Mouse (Mus musculus) brain, embryonic 14.5 days (tissue): ENCODE measurements around the gene Pkd1l2. TPM values are rescaled to one million over a fixed set of nuclear protein-coding genes. Genes with fewer than 3 reads are reported as not detected.

Experiments
- DNase-seq: peaks from one replicate; pipeline ENCODE4 v3.0.0-alpha.2; 2011; ENCODE audit warnings: low read depth
- CTCF ChIP-seq: fragments of 200-500 bp; IDR thresholded peaks from 2 replicates; pipeline ENCODE4 v1.5.1; 2012; ENCODE audit warnings: inconsistent platforms, mild to moderate bottlenecking, moderate library complexity, borderline replicate concordance; ENCODE audit not compliant: insufficient read depth, insufficient read length; ENCODE audit errors: extremely low read depth
- POLR2A ChIP-seq: fragments of 200-500 bp; IDR thresholded peaks from 2 replicates; pipeline ENCODE4 v1.6.1; 2012; ENCODE audit warnings: mild to moderate bottlenecking, inconsistent platforms, borderline replicate concordance; ENCODE audit not compliant: poor library complexity, insufficient read depth, insufficient read length, severe bottlenecking; ENCODE audit errors: extremely low read depth
- polyA plus RNA-seq: library from polyadenylated mRNA; depleted of rRNA; stranded (reverse); fragments of >200 nt; gene quantifications from 2 replicates; pipeline ENCODE4 v1.2.3, GENCODE M21; 2012

The Pkd1l2 gene
- polyA plus RNA-seq, 1 experiment = 0.01 TPM

DNA sequence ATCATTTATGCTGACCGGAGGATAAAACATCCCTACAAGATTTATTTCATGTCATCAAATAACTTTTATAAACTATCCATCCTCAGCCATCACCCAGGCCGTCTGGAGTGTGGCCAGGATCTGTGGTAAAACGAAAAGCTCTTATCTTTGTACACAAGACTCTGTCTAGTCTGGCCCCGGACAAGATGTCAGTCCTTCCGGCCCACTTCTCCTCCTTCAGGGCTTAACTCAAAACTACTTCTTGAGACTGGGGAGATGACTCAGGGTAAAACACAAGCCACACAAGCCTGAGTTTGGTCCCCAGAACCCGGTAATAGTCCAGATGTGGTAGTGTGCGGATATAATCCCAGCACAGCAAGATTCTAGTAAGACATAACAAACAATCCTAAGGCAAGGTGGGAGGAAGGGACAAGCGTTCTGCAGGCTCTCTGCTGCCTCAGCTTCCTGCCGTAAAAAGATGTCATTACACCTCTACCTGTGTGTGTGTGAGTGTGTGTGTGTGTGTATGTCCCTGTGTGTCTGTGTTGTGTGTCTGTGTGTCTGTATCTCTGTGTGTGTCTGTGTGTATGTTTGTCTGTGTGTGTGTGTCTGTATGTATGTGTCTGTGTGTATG lies 804 bp upstream of the Pkd1l2 start:
- TF ChIP-seq POLR2A = no peak
- no peak for TF ChIP-seq CTCF
- no peak for DNase-seq

DNA sequence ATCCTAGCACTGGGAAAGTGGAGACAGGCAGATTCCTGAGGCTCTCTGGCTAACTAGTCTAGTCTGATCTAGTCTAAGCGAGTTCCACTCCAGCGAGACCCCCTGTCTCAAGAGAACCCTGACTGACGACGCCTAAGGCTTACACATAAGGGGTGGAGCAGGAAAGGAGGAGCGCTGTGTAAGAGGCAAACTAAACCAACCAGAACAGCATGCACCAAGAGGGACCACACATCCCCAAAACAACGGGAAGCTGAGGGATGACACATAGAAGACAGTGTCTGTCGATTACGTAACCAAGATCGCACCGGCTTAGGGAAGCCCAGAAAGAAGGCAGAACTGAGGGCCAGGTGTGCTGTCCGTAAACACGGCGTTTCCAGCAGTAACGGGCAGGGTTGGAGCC lies 2.6 kb downstream of the Pkd1l2 start:
- TF ChIP-seq CTCF (no peak), POLR2A (no peak)
- no peak for DNase-seq

DNA sequence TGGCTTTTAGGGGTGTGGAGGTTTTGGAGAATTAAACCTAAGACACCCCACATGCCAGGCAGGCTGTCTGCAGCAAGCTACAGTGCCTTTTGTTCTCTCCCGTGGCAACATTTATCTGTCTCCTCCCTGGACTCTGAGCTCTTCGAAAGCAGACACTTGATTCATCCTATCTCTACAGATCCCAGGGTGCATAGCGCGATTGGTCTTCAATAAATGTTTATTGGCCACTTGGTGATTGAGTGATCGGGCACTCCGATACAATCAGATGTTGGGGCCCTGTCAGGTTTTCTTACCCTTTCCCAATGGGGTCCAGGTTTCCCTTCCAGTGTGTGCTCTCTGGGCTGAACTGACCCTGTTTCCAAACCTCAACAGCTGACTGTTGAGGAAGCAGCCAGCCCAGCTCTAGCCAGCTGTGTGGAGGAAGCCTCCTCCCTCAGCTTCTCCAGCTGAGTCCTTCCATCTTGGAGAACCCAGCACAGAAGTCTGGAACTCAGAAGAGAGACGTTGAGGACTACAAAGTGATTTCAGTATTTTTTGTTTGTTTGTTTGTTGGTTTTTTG lies 3.8 kb downstream of the Pkd1l2 start:
- DNase-seq = no peak
- TF ChIP-seq POLR2A = no peak

DNA sequence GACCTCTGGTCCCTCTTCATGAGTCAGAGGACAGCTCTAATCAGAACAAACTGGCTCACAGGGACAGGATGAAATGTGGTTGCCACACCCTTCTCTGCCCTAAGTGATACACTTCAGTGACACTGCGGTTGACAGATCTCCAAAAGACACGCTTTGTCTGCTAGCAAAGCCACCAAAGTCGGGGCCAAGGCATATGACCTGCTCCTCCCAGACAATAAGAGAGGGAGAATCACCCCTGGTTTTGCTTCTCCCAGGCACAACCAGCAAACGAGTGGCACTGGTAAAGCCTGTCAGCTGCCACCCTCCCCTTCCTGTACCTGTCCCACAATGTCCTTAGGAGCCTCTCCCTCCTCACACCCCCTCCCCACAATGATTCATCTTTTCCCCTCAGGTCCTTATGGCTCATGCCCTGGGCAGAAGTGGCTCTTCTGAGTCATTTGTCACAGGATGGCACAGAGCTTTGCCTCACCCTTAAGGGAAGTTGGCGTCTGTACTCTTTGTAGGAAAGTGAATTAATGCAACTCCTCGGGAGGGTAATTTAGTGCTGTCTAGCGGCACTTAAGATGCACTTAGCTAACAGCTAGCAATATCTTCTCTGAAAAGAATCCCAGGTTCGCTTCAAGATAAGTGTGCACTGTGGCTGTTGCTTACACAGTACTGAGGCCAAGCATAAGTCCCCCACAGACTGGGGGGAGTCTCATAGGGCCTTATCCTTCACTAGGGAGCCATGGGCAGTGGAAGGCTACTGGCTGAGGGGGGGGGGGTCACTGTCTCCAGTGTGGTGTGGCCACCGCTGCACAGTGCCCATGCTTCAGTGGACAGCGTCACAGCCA lies 7.7 kb downstream of the Pkd1l2 start:
- no peak for TF ChIP-seq CTCF
- no peak for TF ChIP-seq POLR2A

DNA sequence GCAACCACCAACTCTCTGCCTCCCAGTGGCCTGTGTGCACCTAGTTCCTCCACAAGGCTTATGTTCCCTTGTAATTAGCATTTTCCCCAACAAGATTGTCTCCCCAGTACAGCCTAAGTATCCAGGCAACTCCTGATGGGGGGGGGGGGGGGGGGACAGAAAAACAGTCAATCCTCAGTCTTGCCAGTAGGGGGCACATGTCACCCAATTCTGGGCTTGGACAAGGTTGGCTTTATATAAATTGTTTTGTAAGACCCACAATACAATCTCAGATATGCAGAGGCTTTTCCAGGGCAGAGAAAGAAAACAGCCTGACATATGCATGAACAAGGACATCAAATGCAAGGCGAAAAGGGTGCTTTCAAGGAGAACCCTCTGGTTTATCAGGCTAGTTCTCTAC lies 12.5 kb downstream of the Pkd1l2 start:
- TF ChIP-seq CTCF (peak; percentile 42; the same call in 1 of the 2 replicates), POLR2A (no peak)
- DNase-seq = peak; percentile 30

More for the DNA sequence above, 7.7 kb downstream of the Pkd1l2 start:
- peak; percentile 27 for DNase-seq

DNA sequence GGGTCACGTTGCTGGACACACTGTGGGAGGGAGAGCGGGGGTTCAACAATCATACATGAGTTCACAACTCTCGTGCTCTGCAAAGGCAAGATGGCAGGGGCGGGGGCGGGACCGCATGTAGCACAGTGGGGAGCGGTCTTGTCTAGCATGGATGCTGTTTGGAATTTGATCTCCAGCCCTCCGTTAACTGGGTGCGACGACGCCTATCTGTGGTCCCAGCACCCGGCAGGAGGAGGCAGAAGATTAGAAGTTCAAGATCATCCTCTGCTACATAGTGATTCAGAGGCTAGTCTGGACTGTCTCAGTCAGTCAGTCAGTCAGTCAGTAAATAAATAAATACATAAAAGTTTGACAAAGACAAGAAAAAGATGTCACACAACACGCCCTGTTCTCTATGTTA lies 14.0 kb downstream of the Pkd1l2 start:
- TF ChIP-seq POLR2A = no peak
- TF ChIP-seq CTCF = no peak
- no peak for DNase-seq

DNA sequence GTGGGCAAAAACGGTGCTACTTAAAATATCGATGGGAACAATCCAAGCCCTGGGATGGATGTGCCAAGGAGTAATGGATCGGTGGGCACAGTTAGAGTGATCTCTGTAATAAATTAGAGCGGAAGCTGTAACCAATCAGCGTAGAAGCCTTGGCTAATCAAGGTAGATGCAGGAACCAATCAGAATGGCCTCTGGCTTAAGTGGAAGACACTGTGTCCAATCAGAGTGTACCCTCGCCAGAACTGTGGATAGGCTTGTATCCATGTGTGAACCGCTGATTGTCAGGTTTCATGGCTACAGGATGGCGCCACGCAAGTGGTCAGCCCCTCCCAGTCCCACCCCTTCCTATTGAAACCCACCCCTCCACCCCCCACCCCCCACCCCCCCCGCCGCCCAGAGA lies 14.9 kb downstream of the Pkd1l2 start:
- no peak for TF ChIP-seq POLR2A
- no peak for TF ChIP-seq CTCF

DNA sequence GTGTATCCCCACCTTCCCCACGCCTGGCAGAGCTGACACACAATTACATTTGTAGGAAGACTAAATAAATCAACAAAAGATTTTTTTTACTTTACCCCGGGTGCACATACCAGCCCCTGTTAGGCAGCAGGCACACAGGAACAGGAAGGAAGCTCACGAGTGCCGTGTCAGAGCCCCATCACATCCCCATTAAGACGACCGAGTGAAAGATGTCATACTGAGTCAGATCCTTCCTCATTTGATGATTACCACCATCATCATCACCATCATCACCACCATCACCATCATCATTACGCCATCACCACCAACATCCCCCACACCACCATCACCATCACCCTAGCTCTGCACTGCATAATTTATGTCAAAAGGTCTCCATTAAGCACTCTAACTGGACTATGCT lies 15.3 kb downstream of the Pkd1l2 start:
- DNase-seq = no peak
- TF ChIP-seq CTCF (no peak), POLR2A (no peak)

More for the DNA sequence above, 14.9 kb downstream of the Pkd1l2 start:
- peak; percentile 2 for DNase-seq

DNA sequence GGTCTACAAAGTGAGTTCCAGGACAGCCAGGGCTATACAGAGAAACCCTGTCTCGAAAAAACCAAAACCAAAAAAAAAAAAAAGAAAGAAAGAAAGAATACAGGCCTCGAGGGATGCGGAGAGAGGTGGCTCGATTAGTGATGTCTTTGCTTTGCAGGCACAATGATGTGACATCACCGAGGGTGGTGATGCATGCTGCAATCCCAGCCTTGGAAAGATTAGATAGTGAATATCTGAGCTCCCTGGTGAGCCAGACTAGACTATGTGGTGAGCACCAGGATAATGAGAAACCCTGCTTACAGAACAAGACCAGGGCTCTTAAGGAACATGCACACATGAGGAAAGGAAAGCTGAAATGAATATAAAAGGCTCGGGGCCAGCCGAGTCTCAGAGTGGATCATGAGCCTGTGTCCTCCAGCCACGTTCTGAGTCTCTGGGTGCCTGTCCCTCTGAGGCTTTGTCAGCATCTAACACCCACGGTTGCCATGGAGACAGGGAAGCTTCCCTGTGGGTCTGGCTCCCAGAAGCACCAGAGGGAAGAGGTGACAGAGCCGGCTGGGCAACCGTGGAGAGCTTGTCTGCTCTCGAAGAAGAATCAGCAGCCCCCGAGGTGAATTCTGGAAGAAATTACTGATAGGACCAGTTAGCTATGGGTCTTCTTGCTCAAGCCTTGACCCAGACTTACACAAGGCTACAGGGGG lies 20.9 kb downstream of the Pkd1l2 start:
- TF ChIP-seq POLR2A (no peak), CTCF (no peak)
- DNase-seq = peak; percentile 56

DNA sequence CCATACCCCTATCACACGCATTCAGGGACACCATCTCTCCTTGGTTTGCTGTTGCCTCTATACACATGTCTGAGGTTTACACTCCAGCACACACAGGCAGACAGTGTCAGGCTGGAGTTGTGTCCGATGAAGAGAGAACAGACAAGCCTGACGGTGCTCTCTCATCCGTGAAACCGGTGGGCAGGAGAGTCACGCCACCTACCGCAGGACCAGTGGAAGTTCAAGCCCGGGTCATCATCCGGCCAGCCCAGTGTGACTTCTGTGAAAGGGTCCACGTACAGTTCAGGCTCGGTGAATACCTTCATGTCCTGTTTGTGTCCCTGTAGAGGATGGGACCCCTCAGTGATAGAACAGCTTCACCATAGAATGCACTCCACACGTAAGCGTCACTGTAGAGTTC lies 21.9 kb downstream of the Pkd1l2 start:
- no peak for DNase-seq
- TF ChIP-seq CTCF (no peak), POLR2A (no peak)

DNA sequence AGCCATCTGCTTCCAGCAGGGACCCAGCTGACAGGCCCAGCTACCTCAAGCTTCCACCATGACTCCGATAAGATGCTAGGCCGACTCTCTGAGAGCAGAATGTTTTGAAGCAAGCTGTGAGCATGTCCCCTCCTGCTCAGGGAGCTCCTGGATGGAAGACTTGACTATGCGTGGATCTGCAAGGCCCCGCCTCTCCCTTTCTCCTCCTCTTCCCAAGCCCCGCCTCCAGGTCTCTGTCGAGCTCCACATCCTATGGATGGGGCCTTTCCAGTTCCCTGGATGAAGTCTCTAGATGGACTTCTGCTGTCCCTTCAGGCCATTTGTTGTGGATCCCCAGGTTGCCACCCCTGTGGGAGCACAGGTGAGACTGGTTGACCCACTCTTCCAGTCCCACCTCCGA lies 23.2 kb downstream of the Pkd1l2 start:
- TF ChIP-seq POLR2A (no peak), CTCF (no peak)
- DNase-seq = no peak

DNA sequence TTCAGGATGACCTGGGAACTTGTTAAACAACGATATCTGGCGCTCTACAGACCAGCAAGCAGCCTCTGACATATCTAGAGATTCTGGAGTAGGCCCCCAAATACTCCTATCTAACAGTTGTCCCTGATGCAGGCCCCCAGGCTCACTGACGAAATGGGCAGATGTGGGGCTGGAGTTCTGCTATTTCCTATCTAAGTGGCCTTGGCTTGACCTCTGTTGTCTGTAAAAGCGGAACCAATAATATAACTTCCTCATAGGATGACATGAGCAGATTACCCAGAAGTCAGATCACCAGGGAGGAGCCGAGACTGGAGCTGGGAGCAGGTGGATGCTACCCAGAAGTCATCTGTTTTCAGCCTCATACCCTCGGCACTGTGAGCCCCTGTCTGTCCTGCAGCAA lies 27.2 kb downstream of the Pkd1l2 start:
- DNase-seq = no peak

DNA sequence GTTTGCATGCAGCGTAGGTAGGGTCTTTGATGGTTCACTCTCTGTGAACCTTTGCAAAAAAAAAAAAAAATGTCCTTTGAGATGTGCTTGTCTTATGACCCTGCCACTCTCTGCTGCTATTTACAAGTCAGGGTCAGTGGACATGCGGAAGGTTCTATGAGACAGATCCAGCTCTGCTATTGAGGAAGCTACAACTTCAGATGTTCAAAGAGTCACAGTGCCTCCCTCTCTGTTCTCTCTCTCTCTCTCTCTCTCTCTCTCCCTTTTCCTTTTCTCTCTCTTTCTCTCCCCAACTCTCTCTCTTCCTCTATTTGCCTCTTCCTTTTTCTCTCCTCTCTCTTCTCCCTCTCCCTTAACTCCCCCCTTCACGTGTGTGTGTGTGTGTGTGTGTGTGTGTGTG lies 28.1 kb downstream of the Pkd1l2 start:
- no peak for TF ChIP-seq CTCF
- no peak for DNase-seq

More for the DNA sequence above, 27.2 kb downstream of the Pkd1l2 start:
- TF ChIP-seq POLR2A = no peak
- TF ChIP-seq CTCF = no peak
